Mouse (Mus musculus) layer of hippocampus, postnatal 36 days (tissue): ENCODE results near the gene Grik3. TPM values are rescaled to one million over a fixed set of nuclear protein-coding genes. Genes with fewer than 3 reads are reported as not detected.

Experiments
- DNase-seq, 2 experiments: peaks; one replicate each; pipeline ENCODE4 v3.0.0; 2022
- total RNA-seq, 2 experiments: library from RNA; stranded (reverse); gene quantifications; 2 replicates each; pipeline ENCODE4 v1.2.3; 2021

Grik3 gene
- total RNA-seq, 2 experiments from 2014 or later, result 21.7 to 25.5 TPM

GRCm38 (mm10) chr4:125545768-125546220 is 55.3 kb downstream of the Grik3 start:
- no peak for DNase-seq

GRCm38 (mm10) chr4:125548190-125548589 is 57.7 kb downstream of the Grik3 start:
- DNase-seq, result no peak

GRCm38 (mm10) chr4:125553754-125554153 is 63.3 kb downstream of the Grik3 start:
- no peak for DNase-seq

- DNase-seq, result no peak
Observed at GRCm38 (mm10) chr4:125556405-125557308, 66.2 kb downstream of the Grik3 start.

GRCm38 (mm10) chr4:125559564-125559963 is 69.1 kb downstream of the Grik3 start:
- DNase-seq, result no peak

- DNase-seq, result no peak
Observed at GRCm38 (mm10) chr4:125560806-125561205, 70.3 kb downstream of the Grik3 start.

GRCm38 (mm10) chr4:125563579-125563978 is 73.1 kb downstream of the Grik3 start:
- no peak for DNase-seq

- DNase-seq, result no peak
Observed at GRCm38 (mm10) chr4:125564008-125564710, 73.7 kb downstream of the Grik3 start.

GRCm38 (mm10) chr4:125565711-125566439 is 75.4 kb downstream of the Grik3 start:
- no peak for DNase-seq

- no peak for DNase-seq
Observed at GRCm38 (mm10) chr4:125568210-125568609, 77.7 kb downstream of the Grik3 start.

- DNase-seq, result no peak
Observed at GRCm38 (mm10) chr4:125571651-125572311, 81.3 kb downstream of the Grik3 start.

- DNase-seq, result no peak
Observed at GRCm38 (mm10) chr4:125572312-125572663, 81.8 kb downstream of the Grik3 start.

GRCm38 (mm10) chr4:125573000-125573399 is 82.5 kb downstream of the Grik3 start:
- DNase-seq, result no peak

- DNase-seq, result no peak
Observed at GRCm38 (mm10) chr4:125573951-125574675, 83.6 kb downstream of the Grik3 start.

GRCm38 (mm10) chr4:125580336-125580735 is 89.8 kb downstream of the Grik3 start:
- DNase-seq, result no peak

GRCm38 (mm10) chr4:125583272-125583671 is 92.8 kb downstream of the Grik3 start:
- DNase-seq, result no peak

- DNase-seq, result no peak
Observed at GRCm38 (mm10) chr4:125583935-125584334, 93.4 kb downstream of the Grik3 start.

GRCm38 (mm10) chr4:125584676-125585075 is 94.2 kb downstream of the Grik3 start:
- no peak for DNase-seq

- DNase-seq, result no peak
Observed at GRCm38 (mm10) chr4:125587577-125587976, 97.1 kb downstream of the Grik3 start.

- DNase-seq, result no peak
Observed at GRCm38 (mm10) chr4:125590241-125590919, 99.9 kb downstream of the Grik3 start.

- no peak for DNase-seq
Observed at GRCm38 (mm10) chr4:125592663-125593062, 102.2 kb downstream of the Grik3 start.
